Mouse (Mus musculus): Measurements from ENCODE around the gene Hadhb.

The Hadhb gene

GRCm38 (mm10) chr5:30128680-30129079 is 26.4 kb upstream of the Hadhb start:
- DNase-seq (ENCODE audit: low spot score), result no peak

GRCm38 (mm10) chr5:30131246-30131645 is 23.8 kb upstream of the Hadhb start:
- no peak for DNase-seq (ENCODE audit: low spot score)

- no peak for DNase-seq (ENCODE audit: low spot score)
Observed at GRCm38 (mm10) chr5:30132173-30132572, 22.9 kb upstream of the Hadhb start.

GRCm38 (mm10) chr5:30135711-30136231 is 19.3 kb upstream of the Hadhb start:
- DNase-seq (ENCODE audit: low spot score), result no peak

GRCm38 (mm10) chr5:30137271-30137670 is 17.8 kb upstream of the Hadhb start:
- no peak for DNase-seq (ENCODE audit: low spot score)

GRCm38 (mm10) chr5:30138193-30138592 is 16.9 kb upstream of the Hadhb start:
- no peak for DNase-seq (ENCODE audit: low spot score)

GRCm38 (mm10) chr5:30146526-30146925 is 8.5 kb upstream of the Hadhb start:
- DNase-seq (ENCODE audit: low spot score), result no peak

- no peak for DNase-seq (ENCODE audit: low spot score)
Observed at GRCm38 (mm10) chr5:30148133-30148920, 6.7 kb upstream of the Hadhb start.

GRCm38 (mm10) chr5:30152007-30152406 is 3.0 kb upstream of the Hadhb start:
- DNase-seq (ENCODE audit: low spot score), result no peak

GRCm38 (mm10) chr5:30152413-30152812 is 2.6 kb upstream of the Hadhb start:
- DNase-seq (ENCODE audit: low spot score), result no peak

GRCm38 (mm10) chr5:30153222-30153621 is 1.8 kb upstream of the Hadhb start:
- no peak for DNase-seq (ENCODE audit: low spot score)

GRCm38 (mm10) chr5:30154013-30154412 is 1.0 kb upstream of the Hadhb start:
- DNase-seq (ENCODE audit: low spot score), result no peak

- no peak for DNase-seq (ENCODE audit: low spot score)
Observed at GRCm38 (mm10) chr5:30155395-30155792, 346 bp downstream of the Hadhb start.

GRCm38 (mm10) chr5:30155821-30156629 is 977 bp downstream of the Hadhb start:
- no peak for DNase-seq (ENCODE audit: low spot score)

- DNase-seq (ENCODE audit: low spot score), result no peak
Observed at GRCm38 (mm10) chr5:30159601-30160000, 4.6 kb downstream of the Hadhb start.

GRCm38 (mm10) chr5:30161836-30162235 is 6.8 kb downstream of the Hadhb start:
- DNase-seq (ENCODE audit: low spot score), result no peak

GRCm38 (mm10) chr5:30162339-30162738 is 7.3 kb downstream of the Hadhb start:
- no peak for DNase-seq (ENCODE audit: low spot score)

- no peak for DNase-seq (ENCODE audit: low spot score)
Observed at GRCm38 (mm10) chr5:30165234-30165946, 10.3 kb downstream of the Hadhb start.

- DNase-seq (ENCODE audit: low spot score), result peak; percentile 64
Observed at GRCm38 (mm10) chr5:30170303-30170940, 15.4 kb downstream of the Hadhb start.

- no peak for DNase-seq (ENCODE audit: low spot score)
Observed at GRCm38 (mm10) chr5:30172115-30172514, 17.1 kb downstream of the Hadhb start.

GRCm38 (mm10) chr5:30172931-30173692 is 18.1 kb downstream of the Hadhb start:
- no peak for DNase-seq (ENCODE audit: low spot score)
